Mouse (Mus musculus) intestine, embryonic 14.5 days (tissue): ENCODE data around the gene Nek6. TPM values are rescaled to one million over a fixed set of nuclear protein-coding genes. Genes with fewer than 3 reads are reported as not detected.

Source experiments
- ATAC-seq: fragments of 200-750 bp; cut with Nextera tagmentation; replicated peaks from 2 replicates; pipeline ENCODE4 v1.8.0; 2017; ENCODE audit warnings: low read depth, moderate number of reproducible peaks, moderate TSS enrichment, moderate library complexity; ENCODE audit not compliant: low FRiP score, low TSS enrichment
- DNase-seq: peaks from one replicate; pipeline ENCODE4 v3.0.0-alpha.2; 2018; ENCODE audit warnings: low spot score
- H3K27ac ChIP-seq: fragments of 300-500 bp; sonication (generic); 2 replicates; pipeline ENCODE4 v1.5.1; 2014; ENCODE audit warnings: low read depth, mild to moderate bottlenecking, control low read depth
- H3K27me3 ChIP-seq: fragments of 300-500 bp; sonication (generic); replicated peaks from 2 replicates; pipeline ENCODE4 v1.6.1; 2014; ENCODE audit warnings: low read length, control low read depth; ENCODE audit not compliant: control insufficient read depth, insufficient read depth
- H3K36me3 ChIP-seq: fragments of 300-500 bp; sonication (generic); 2 replicates; pipeline ENCODE4 v1.6.1; 2014; ENCODE audit warnings: low read length, control low read depth; ENCODE audit not compliant: control insufficient read depth, insufficient read depth
- H3K4me1 ChIP-seq: fragments of 300-500 bp; sonication (generic); replicated peaks from 2 replicates; pipeline ENCODE4 v1.6.1; 2014; ENCODE audit warnings: low read length, control low read depth, mixed read lengths; ENCODE audit not compliant: control insufficient read depth, insufficient read depth
- H3K4me2 ChIP-seq: fragments of 300-500 bp; sonication (generic); 2 replicates; pipeline ENCODE4 v1.6.1; 2014; ENCODE audit warnings: low read length
- H3K4me3 ChIP-seq: fragments of 300-500 bp; sonication (generic); 2 replicates; pipeline ENCODE4 v1.5.1; 2014; ENCODE audit warnings: low read depth, low read length, control low read depth, mixed read lengths
- H3K9ac ChIP-seq: fragments of 300-500 bp; sonication (generic); 2 replicates; pipeline ENCODE4 v1.6.1; 2014; ENCODE audit warnings: mild to moderate bottlenecking, low read length
- H3K9me3 ChIP-seq: fragments of 300-500 bp; sonication (generic); 2 replicates; pipeline ENCODE4 v1.6.1; 2016; ENCODE audit warnings: low read length, control low read depth; ENCODE audit not compliant: control insufficient read depth
- WGBS: fragments of 180-500 bp; shearing (Covaris S2); extraction: QIAGEN DNeasy Blood & Tissue Kit; methylation state at CpG from one replicate; pipeline ENCODE4 v1.1.7; 2014; 5-methylcytosine and 5-hydroxymethylcytosine counted together
- polyA plus RNA-seq: library from polyadenylated mRNA; unstranded; fragments of >200 nt; fragmentation: Nextera tagmentation; extraction: Ambion mirVana; gene quantifications from 2 replicates; pipeline ENCODE4 v1.2.1, GENCODE M21; 2014

Nek6 gene
- polyA plus RNA-seq, 1 experiment from 2014 or later, result 111 TPM

DNA sequence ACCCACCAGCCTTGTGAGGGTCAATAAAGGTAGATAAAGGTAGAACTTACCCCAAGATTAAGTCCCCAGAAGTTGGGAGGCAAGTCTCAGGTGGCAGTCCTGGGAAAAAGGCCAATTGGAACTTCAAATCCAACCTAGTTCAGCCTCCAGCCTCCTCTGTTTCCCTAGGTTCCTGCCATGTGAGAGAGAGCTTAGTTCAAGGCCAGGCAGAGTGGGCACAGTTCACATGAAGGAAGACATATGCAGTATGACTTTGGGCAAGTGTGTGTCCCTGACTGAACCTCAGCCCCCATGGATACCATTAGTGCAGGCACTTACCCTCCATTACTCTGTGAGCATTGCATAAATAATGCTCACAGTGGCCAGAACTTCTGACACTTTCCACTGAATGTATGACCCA lies 34.3 kb downstream of the Nek6 start:
- no peak overlapping the region for H3K27ac ChIP-seq
- no peak for ATAC-seq
- H3K4me1 ChIP-seq, result peaks cover 19% of the 10 kb centered on the region
- no peak overlapping the region for H3K4me3 ChIP-seq
- H3K9me3 ChIP-seq, result no peaks in the 10 kb centered on the region
- no peak overlapping the region for H3K4me2 ChIP-seq
- peaks cover 2% of the 10 kb centered on the region; the same call in 1 of the 2 replicates for H3K36me3 ChIP-seq
- no peak overlapping the region for H3K9ac ChIP-seq
- DNase-seq, result no peak
- no peaks in the 10 kb centered on the region for H3K27me3 ChIP-seq

- WGBS, result 23% methylated on average over 6 of the region's 6 CpGs
- DNase-seq (no peak), ATAC-seq (no peak)
- peaks cover 6% of the 10 kb centered on the region; the same call in 1 of the 2 replicates for H3K36me3 ChIP-seq
- no peaks in the 10 kb centered on the region for H3K9me3 ChIP-seq
- no peaks in the 10 kb centered on the region for H3K27me3 ChIP-seq
- H3K4me3 ChIP-seq, result no peak overlapping the region
- H3K27ac ChIP-seq, result no peak overlapping the region
- no peak overlapping the region for H3K9ac ChIP-seq
- H3K4me2 ChIP-seq, result no peak overlapping the region
- peaks cover 19% of the 10 kb centered on the region for H3K4me1 ChIP-seq
Observed at GRCm38 (mm10) chr2:38546222-38546621, 34.8 kb downstream of the Nek6 start.

DNA sequence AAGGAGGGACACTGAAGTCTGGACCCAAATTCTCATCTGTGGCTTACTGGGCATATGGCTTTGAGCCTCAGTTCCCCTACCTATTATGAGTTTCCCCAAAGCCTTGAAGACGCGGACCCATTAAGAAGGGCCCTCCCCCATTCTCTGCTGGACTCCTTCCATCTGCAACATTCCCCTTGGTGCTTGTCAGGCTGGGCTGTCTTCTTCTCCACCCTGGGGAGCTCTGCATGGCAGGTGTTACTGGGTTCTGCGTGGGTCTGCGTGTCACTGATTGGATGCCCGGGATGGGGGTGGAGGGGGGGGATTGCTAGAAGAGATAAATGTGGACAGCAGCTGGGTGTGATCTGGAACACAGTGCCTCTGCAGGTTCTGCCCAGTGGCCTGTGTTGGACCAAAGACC lies 35.3 kb downstream of the Nek6 start:
- H3K36me3 ChIP-seq, result peaks cover 7% of the 10 kb centered on the region; the same call in 1 of the 2 replicates
- H3K4me1 ChIP-seq, result peaks cover 19% of the 10 kb centered on the region
- DNase-seq (no peak), ATAC-seq (no peak)
- 74% methylated on average over 5 of the region's 5 CpGs for WGBS
- no peaks in the 10 kb centered on the region for H3K9me3 ChIP-seq
- no peak overlapping the region for H3K4me3 ChIP-seq
- no peaks in the 10 kb centered on the region for H3K27me3 ChIP-seq
- H3K4me2 ChIP-seq, result no peak overlapping the region
- H3K9ac ChIP-seq, result no peak overlapping the region
- H3K27ac ChIP-seq, result no peak overlapping the region

DNA sequence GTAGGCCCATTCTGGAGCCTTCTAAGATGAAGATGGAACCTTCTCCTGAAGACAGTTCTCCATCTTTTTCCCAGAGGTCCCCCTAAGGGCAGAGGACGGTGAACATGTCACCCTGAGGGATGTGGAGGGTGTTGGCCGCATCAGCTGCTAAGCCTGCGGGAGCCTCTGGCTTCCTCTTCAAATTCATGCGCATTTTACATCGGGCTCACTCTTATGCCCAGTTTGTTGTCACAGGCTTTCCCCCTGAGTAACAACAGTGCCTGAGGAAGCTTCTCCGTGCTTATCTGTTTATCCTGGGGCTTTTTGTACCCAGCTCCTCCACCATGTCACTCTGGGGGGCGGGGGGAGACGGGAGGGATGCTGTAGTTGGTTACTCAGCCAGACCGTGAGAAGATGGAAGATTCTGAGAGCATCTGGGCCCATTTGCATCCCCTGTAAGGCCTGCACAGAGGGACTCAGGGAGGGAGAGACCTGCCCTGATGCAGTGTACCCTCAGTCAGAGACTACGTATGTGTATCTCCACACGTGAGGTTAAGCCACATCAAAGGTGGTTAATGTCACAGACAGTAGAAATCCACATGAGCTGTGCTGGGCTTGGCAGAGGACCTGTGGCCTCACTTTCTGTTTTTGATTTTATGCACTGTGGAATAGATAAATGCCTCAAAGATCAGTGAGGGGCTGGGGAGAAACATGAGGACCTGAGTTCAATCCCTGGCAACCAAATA lies 36.5 kb downstream of the Nek6 start:
- H3K9me3 ChIP-seq, result no peaks in the 10 kb centered on the region
- no peak for ATAC-seq
- no peak overlapping the region for H3K4me3 ChIP-seq
- no peak overlapping the region for H3K9ac ChIP-seq
- peaks cover 19% of the 10 kb centered on the region for H3K4me1 ChIP-seq
- WGBS, result 77% methylated on average over 11 of the region's 11 CpGs
- no peak overlapping the region for H3K27ac ChIP-seq
- H3K36me3 ChIP-seq, result peaks cover 19% of the 10 kb centered on the region
- no peaks in the 10 kb centered on the region for H3K27me3 ChIP-seq
- H3K4me2 ChIP-seq, result no peak overlapping the region
- no peak for DNase-seq

DNA sequence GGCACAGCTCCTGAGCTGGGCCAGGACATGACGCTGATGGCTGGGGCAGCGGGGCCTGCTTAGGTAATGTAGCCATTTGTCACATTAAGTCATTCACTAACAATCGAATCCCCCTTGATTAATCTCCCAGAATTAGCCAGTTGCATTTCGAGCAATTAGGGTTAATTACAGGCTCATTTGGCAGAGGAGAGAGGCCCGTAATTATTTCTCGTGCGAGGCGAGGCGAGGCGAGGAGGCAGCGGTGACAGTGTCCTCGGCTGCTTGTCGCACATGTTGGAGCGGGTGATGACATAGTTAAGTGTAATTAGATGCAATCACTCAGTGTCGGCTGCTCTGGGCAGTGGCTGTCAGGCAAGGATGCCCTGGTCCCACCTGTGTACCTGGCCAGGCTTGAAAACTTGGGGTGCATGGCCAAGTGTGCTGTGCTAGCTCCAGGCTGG lies 40.6 kb downstream of the Nek6 start:
- H3K27ac ChIP-seq, result no peak overlapping the region
- no peaks in the 10 kb centered on the region for H3K9me3 ChIP-seq
- no peak overlapping the region for H3K4me2 ChIP-seq
- no peak for ATAC-seq
- peaks cover 8% of the 10 kb centered on the region; the same call in 1 of the 2 replicates for H3K4me1 ChIP-seq
- peaks cover 22% of the 10 kb centered on the region for H3K36me3 ChIP-seq
- no peak for DNase-seq
- H3K9ac ChIP-seq, result no peak overlapping the region
- 85% methylated on average over 15 of the region's 15 CpGs for WGBS
- H3K27me3 ChIP-seq, result no peaks in the 10 kb centered on the region
- H3K4me3 ChIP-seq, result no peak overlapping the region

GRCm38 (mm10) chr2:38554226-38554995 lies 43.0 kb downstream of the Nek6 start:
- ATAC-seq (no peak), DNase-seq (no peak)
- Histone ChIP-seq H3K4me2 (no peak overlapping the region), H3K9ac (no peak overlapping the region), H3K27me3 (no peaks in the 10 kb centered on the region), H3K4me3 (no peak overlapping the region), H3K27ac (no peak overlapping the region), H3K36me3 (peaks cover 40% of the 10 kb centered on the region), H3K9me3 (no peaks in the 10 kb centered on the region), H3K4me1 (peaks cover 8% of the 10 kb centered on the region; the same call in 1 of the 2 replicates)
- 57% methylated on average over 19 of the region's 19 CpGs for WGBS

DNA sequence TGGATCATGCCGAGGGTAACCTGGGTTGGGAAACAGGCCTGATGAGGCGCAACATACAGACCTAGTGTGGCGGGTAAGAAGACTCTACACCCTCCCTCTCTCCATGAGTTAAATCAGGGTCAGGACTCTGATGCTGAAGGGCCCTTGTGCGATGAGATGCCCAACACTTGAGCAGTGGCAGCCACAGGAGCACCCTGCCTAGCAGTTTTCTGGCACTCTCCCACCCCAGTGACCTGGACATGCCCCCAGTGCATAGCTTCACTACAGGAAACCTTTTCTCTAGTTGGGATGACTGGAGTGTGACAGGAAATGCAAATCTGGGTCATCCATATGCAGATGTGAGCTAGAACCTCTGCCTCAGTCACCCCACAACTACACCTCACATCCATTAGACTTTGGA lies 44.2 kb downstream of the Nek6 start:
- Histone ChIP-seq H3K27ac (no peak overlapping the region), H3K9ac (no peak overlapping the region), H3K4me3 (no peak overlapping the region), H3K4me2 (no peak overlapping the region), H3K4me1 (peaks cover 8% of the 10 kb centered on the region; the same call in 1 of the 2 replicates), H3K27me3 (no peaks in the 10 kb centered on the region), H3K36me3 (peaks cover 50% of the 10 kb centered on the region), H3K9me3 (no peaks in the 10 kb centered on the region)
- 87% methylated on average over 4 of the region's 4 CpGs for WGBS
- DNase-seq (no peak), ATAC-seq (no peak)

GRCm38 (mm10) chr2:38556721-38557120 lies 45.3 kb downstream of the Nek6 start:
- H3K27me3 ChIP-seq, result no peaks in the 10 kb centered on the region
- no peak for DNase-seq
- peaks cover 8% of the 10 kb centered on the region; the same call in 1 of the 2 replicates for H3K4me1 ChIP-seq
- no peak overlapping the region for H3K4me2 ChIP-seq
- H3K9me3 ChIP-seq, result no peaks in the 10 kb centered on the region
- WGBS, result 90% methylated on average over 3 of the region's 3 CpGs
- H3K27ac ChIP-seq, result no peak overlapping the region
- no peak overlapping the region for H3K4me3 ChIP-seq
- H3K9ac ChIP-seq, result no peak overlapping the region
- ATAC-seq, result no peak
- peaks cover 52% of the 10 kb centered on the region for H3K36me3 ChIP-seq
